18 mouse cellular contexts compared by ENCODE assay signal in genomic region chr17:29313300-29313699, GRCm38 (mm10). TPM values are rescaled to one million over a fixed set of nuclear protein-coding genes. Genes with fewer than 3 reads are reported as not detected.
DNase-seq lines count a peak whose midpoint lies in the region; ATAC-seq and TF ChIP-seq lines count a peak whose summit lies in the region.
"Had no signal": no experiment of that assay in that cellular context is flagged by ENCODE, and none has a peak within 500 bp of the region (broad histone marks: within the 10 kb centered on the region; RNA-seq: fewer than 3 reads in every experiment).

No protein-coding gene starts in this region.

- no peak for ATAC-seq in kidney, postnatal 0 days (replicated peaks; ENCODE audit: low FRiP score, low read depth)
- ATAC-seq: forebrain, embryonic 14.5 days; hindbrain, embryonic 16.5 days had no signal

- no peaks in the 10 kb centered on the region for H3K27me3 ChIP-seq in kidney, postnatal 0 days (ENCODE audit: insufficient read depth, low read length)
- H3K27me3 ChIP-seq in ES-Bruce4 (ENCODE audit: control insufficient read depth, insufficient read depth, low read length, poor library complexity, severe bottlenecking): no peaks in the 10 kb centered on the region
- H3K27me3 ChIP-seq: embryonic facial prominence, embryonic 15.5 days; liver, embryonic 13.5 days; neural tube, embryonic 15.5 days; stomach, embryonic 15.5 days had no signal

- no peak overlapping the region for H3K4me2 ChIP-seq in kidney, postnatal 0 days (ENCODE audit: low read length)
- H3K4me2 ChIP-seq: embryonic facial prominence, embryonic 15.5 days; liver, embryonic 13.5 days; neural tube, embryonic 15.5 days; stomach, embryonic 15.5 days had no signal

- TF ChIP-seq CTCF in kidney, postnatal 0 days (IDR thresholded peaks at IDR 0.05; ENCODE audit: low read depth): peak; percentile 53
- peak; percentile 43 for TF ChIP-seq CTCF in ES-Bruce4 (IDR thresholded peaks at IDR 0.05; ENCODE audit: low read depth, low read length)

- H3K27ac ChIP-seq in kidney, postnatal 0 days: no peak overlapping the region
- no peak overlapping the region for H3K27ac ChIP-seq in ES-Bruce4 (ENCODE audit: insufficient read depth, low read length)
- H3K27ac ChIP-seq: embryonic facial prominence, embryonic 15.5 days; liver, embryonic 13.5 days; neural tube, embryonic 15.5 days; stomach, embryonic 15.5 days had no signal

- no peak for TF ChIP-seq EP300 in ES-Bruce4 (IDR thresholded peaks at IDR 0.05; ENCODE audit: insufficient read depth, low read depth, low read length)

- no peak overlapping the region for H3K9ac ChIP-seq in kidney, postnatal 0 days (ENCODE audit: low read depth, low read length)
- no peak overlapping the region for H3K9ac ChIP-seq in ES-Bruce4 (ENCODE audit: low read depth, poor library complexity, severe bottlenecking)
- H3K9ac ChIP-seq: embryonic facial prominence, embryonic 15.5 days; liver, embryonic 13.5 days; neural tube, embryonic 15.5 days; stomach, embryonic 15.5 days had no signal

- DNase-seq in kidney, postnatal 0 days (ENCODE audit: low spot score): no peak
- no peak for DNase-seq in kidney, postnatal 4 days
- DNase-seq in A20 (ENCODE audit: low read depth, low spot score): peak; percentile 45
- DNase-seq in c-Kit-positive CD71-positive TER-119-negative erythroid progenitor cells, embryonic 14.5 days (ENCODE audit: low read depth): peak; percentile 41
- no peak for DNase-seq in urinary bladder, postnatal 10 days (ENCODE audit: low spot score)
- no peak for DNase-seq in right cerebral cortex, postnatal 10 days (ENCODE audit: low spot score in 2 of 2)
- no peak for DNase-seq in frontal cortex, postnatal 10 days (ENCODE audit: low spot score in 2 of 2)
- DNase-seq: adrenal gland, adult 2 months; gastrocnemius, postnatal 36 days; kidney, postnatal 10 days; layer of hippocampus, postnatal 36 days; liver, embryonic 13.5 days had no signal

- H3K4me3 ChIP-seq in kidney, postnatal 0 days (replicated peaks; ENCODE audit: low read depth, low read length): no peak overlapping the region
- H3K4me3 ChIP-seq in ES-Bruce4 (ENCODE audit: low read depth, low read length): no peak overlapping the region
- H3K4me3 ChIP-seq: embryonic facial prominence, embryonic 15.5 days; liver, embryonic 13.5 days; neural tube, embryonic 15.5 days; stomach, embryonic 15.5 days had no signal

- peaks cover 5% of the 10 kb centered on the region; the same call in 1 of the 2 replicates for H3K9me3 ChIP-seq in kidney, postnatal 0 days (replicated peaks; ENCODE audit: low read length)
- H3K9me3 ChIP-seq in ES-Bruce4 (replicated peaks; ENCODE audit: control insufficient read depth, insufficient read depth, low read length, poor library complexity, severe bottlenecking): no peaks in the 10 kb centered on the region
- H3K9me3 ChIP-seq: embryonic facial prominence, embryonic 15.5 days; neural tube, embryonic 15.5 days; stomach, embryonic 15.5 days had no signal

- H3K36me3 ChIP-seq in kidney, postnatal 0 days (ENCODE audit: insufficient read depth, low read length): no peaks in the 10 kb centered on the region
- H3K36me3 ChIP-seq in ES-Bruce4 (ENCODE audit: control insufficient read depth, insufficient read depth, low read length, poor library complexity, severe bottlenecking): no peaks in the 10 kb centered on the region
- H3K36me3 ChIP-seq: embryonic facial prominence, embryonic 15.5 days; liver, embryonic 13.5 days; neural tube, embryonic 15.5 days; stomach, embryonic 15.5 days had no signal

- 0 out of 2 replicates have a peak, but pooled peaks cover 5% of the 10 kb centered on the region for H3K4me1 ChIP-seq in kidney, postnatal 0 days (replicated peaks; ENCODE audit: insufficient read depth, low read length)
- H3K4me1 ChIP-seq in ES-Bruce4 (ENCODE audit: control insufficient read depth, insufficient read depth, low read length): no peaks in the 10 kb centered on the region
- H3K4me1 ChIP-seq: liver, embryonic 13.5 days; stomach, embryonic 15.5 days had no signal

- TF ChIP-seq POLR2A in ES-Bruce4 (IDR thresholded peaks at IDR 0.05; ENCODE audit: insufficient read depth, low read length): no peak

RNA-seq across cellular contexts. Expression of gene Pi16, which starts 4.2 kb away (rescaled TPM):
- polyA plus RNA-seq in kidney, postnatal 0 days (2015; fragmentation: Nextera tagmentation; extraction: Ambion mirVana): 3.1 and 4.1 TPM in 2 replicates
- 0.39 TPM in 1 of 2 replicates, not detected in the other for polyA plus RNA-seq in ES-Bruce4 (2011; ENCODE audit: insufficient read depth, insufficient read length, low read depth, missing spikeins)

RNA-seq across cellular contexts. Expression of gene Mtch1, which starts 34.4 kb away (rescaled TPM):
- 307 and 309 TPM in 2 replicates for polyA plus RNA-seq in kidney, postnatal 0 days (2015; fragmentation: Nextera tagmentation; extraction: Ambion mirVana)
- polyA plus RNA-seq in ES-Bruce4 (2011; ENCODE audit: insufficient read depth, insufficient read length, low read depth, missing spikeins): 129 and 134 TPM in 2 replicates

RNA-seq across cellular contexts. Expression of gene BC004004, which starts 44.7 kb away (rescaled TPM):
- 131 TPM in 2 replicates for polyA plus RNA-seq in kidney, postnatal 0 days (2015; fragmentation: Nextera tagmentation; extraction: Ambion mirVana)
- 39.5 and 54.0 TPM in 2 replicates for polyA plus RNA-seq in ES-Bruce4 (2011; ENCODE audit: insufficient read depth, insufficient read length, low read depth, missing spikeins)

RNA-seq across cellular contexts. Expression of gene Fgd2, which starts 47.4 kb away (rescaled TPM):
- polyA plus RNA-seq in kidney, postnatal 0 days (2015; fragmentation: Nextera tagmentation; extraction: Ambion mirVana): 12.3 and 12.5 TPM in 2 replicates
- polyA plus RNA-seq in ES-Bruce4 (2011; ENCODE audit: insufficient read depth, insufficient read length, low read depth, missing spikeins): 4.6 and 5.1 TPM in 2 replicates

RNA-seq across cellular contexts. Expression of gene Ppil1, which starts 49.3 kb away (rescaled TPM):
- 108 and 126 TPM in 2 replicates for polyA plus RNA-seq in kidney, postnatal 0 days (2015; fragmentation: Nextera tagmentation; extraction: Ambion mirVana)
- 92.7 and 101 TPM in 2 replicates for polyA plus RNA-seq in ES-Bruce4 (2011; ENCODE audit: insufficient read depth, insufficient read length, low read depth, missing spikeins)

Comparison
In these comparisons a context has a peak if more than half of its experiments do, and no peak if none do; other contexts are left out.
1. DNase-seq: peak in A20 (single experiment) and c-Kit-positive CD71-positive TER-119-negative erythroid progenitor cells, embryonic 14.5 days (single experiment); none in kidney, postnatal 0 days (single experiment), kidney, postnatal 4 days (0 of 2), urinary bladder, postnatal 10 days (single experiment), right cerebral cortex, postnatal 10 days (0 of 2) and frontal cortex, postnatal 10 days (0 of 2).